Mouse (Mus musculus) heart, embryonic 13.5 days (tissue): Measurements from ENCODE around the gene Proz. TPM values are rescaled to one million over a fixed set of nuclear protein-coding genes. Genes with fewer than 3 reads are reported as not detected.

ENCODE experiments used
- polyA plus RNA-seq: library from polyadenylated mRNA; unstranded; fragments of >200 nt; fragmentation: Nextera tagmentation; extraction: Ambion mirVana; gene quantifications from 2 replicates; pipeline ENCODE4 v1.2.1, GENCODE M21; 2015

Proz gene
- polyA plus RNA-seq, 1 experiment from 2014 or later: 0.32 TPM

Other genes starting within 250 kb of the Proz start
- gene Mcf2l, start 187.1 kb upstream of the Proz start, polyA plus RNA-seq: 6.9 and 7.1 TPM in 2 replicates
- gene F7, start 34.9 kb upstream of the Proz start, polyA plus RNA-seq: 0.46 TPM in 1 of 2 replicates, not detected in the other
- 1.4 and 4.4 TPM in 2 replicates for gene F10, start 23.6 kb upstream of the Proz start, polyA plus RNA-seq
- 24.2 and 25.7 TPM in 2 replicates for gene Pcid2, start 44.5 kb downstream of the Proz start, polyA plus RNA-seq
- gene Cul4a, start 44.7 kb downstream of the Proz start, polyA plus RNA-seq: 99.5 and 102 TPM in 2 replicates
- gene Lamp1, start 98.2 kb downstream of the Proz start, polyA plus RNA-seq: 305 and 332 TPM in 2 replicates
- 17.1 and 19.9 TPM in 2 replicates for gene Grtp1, start 139.7 kb downstream of the Proz start, polyA plus RNA-seq
- gene Adprhl1, start 193.2 kb downstream of the Proz start, polyA plus RNA-seq: 170 and 207 TPM in 2 replicates
- 24.6 and 26.7 TPM in 2 replicates for gene Dcun1d2, start 227.2 kb downstream of the Proz start, polyA plus RNA-seq
- 32.2 and 36.0 TPM in 2 replicates for gene Tmco3, start 227.3 kb downstream of the Proz start, polyA plus RNA-seq